Mouse (Mus musculus) bone marrow macrophage, adult 2 months (primary cell): Measurements from ENCODE around the gene Klhl23. TPM values are rescaled to one million over a fixed set of nuclear protein-coding genes. Genes with fewer than 3 reads are reported as not detected.
"Not testable (repeated sequence)": the region's sequence is repeated elsewhere in the genome, so short reads cannot be mapped to it uniquely, and the experiment has no call there.

Experiments used
- H3K27ac ChIP-seq: 2 replicates; pipeline ENCODE4 v1.5.1; 2012; ENCODE audit warnings: low read depth, low read length; ENCODE audit not compliant: insufficient read depth
- H3K4me1 ChIP-seq: 2 replicates; pipeline ENCODE4 v1.6.1; 2012; ENCODE audit warnings: low read length; ENCODE audit not compliant: control insufficient read depth, insufficient read depth
- H3K4me3 ChIP-seq: 2 replicates; pipeline ENCODE4 v1.5.1; 2012; ENCODE audit warnings: mild to moderate bottlenecking, low read length, moderate library complexity; ENCODE audit not compliant: insufficient read depth
- CTCF ChIP-seq: IDR thresholded peaks from 2 replicates; pipeline ENCODE4 v1.5.1; 2012; ENCODE audit warnings: low read depth, mild to moderate bottlenecking, low read length, moderate library complexity
- POLR2A ChIP-seq: IDR thresholded peaks from 2 replicates; pipeline ENCODE4 v1.6.1; 2012; ENCODE audit warnings: mild to moderate bottlenecking, low read depth, low read length, borderline replicate concordance
- polyA plus RNA-seq: library from polyadenylated mRNA; stranded (reverse); fragments of >200 nt; gene quantifications from 2 replicates; pipeline ENCODE4 v1.2.4, GENCODE M21; 2012; ENCODE audit not compliant: missing spikeins, insufficient read depth, insufficient read length

Klhl23 gene
- 0.23 and 0.39 TPM in 2 replicates for polyA plus RNA-seq

DNA sequence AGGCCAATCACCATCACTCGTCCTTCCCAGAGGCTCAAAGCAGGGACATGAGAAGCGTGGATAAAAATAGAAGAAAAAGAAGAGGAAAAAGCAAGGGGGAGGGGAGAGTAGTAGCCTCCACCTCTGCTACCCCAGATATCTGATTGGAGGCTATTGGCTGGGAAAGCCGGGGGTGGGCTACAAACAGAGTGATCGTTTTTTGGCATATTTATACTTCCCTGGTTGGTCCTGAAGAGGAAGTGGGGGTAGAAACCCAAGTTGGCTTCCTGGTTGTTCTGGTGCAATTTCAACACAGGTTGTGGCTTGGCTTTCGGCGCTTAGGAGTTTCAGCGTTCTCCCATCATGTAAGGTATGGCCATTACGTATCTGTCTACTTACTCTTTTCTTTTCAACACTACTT, at the start of gene Klhl23:
Klhl23 (plus strand) TSS at position 234 of the 400 bp plus-strand sequence.
- H3K4me1 ChIP-seq: peaks cover 4% of the 10 kb centered on the region; the same call in 1 of the 2 replicates

GRCm38 (mm10) chr2:69773331-69773730, 48.4 kb upstream of the Klhl23 start:
- Histone ChIP-seq H3K27ac (no peak overlapping the region), H3K4me3 (no peak overlapping the region), H3K4me1 (peaks cover 10% of the 10 kb centered on the region)
- TF ChIP-seq CTCF (no peak), POLR2A (no peak)

More for the DNA sequence above, at the start of gene Klhl23:
- no peak for TF ChIP-seq CTCF
- no peak for TF ChIP-seq POLR2A
- Histone ChIP-seq H3K4me3 (peak within 1 kb of the TSS; percentile 76), H3K27ac (no peak within 1 kb of the TSS)

- peaks cover 13% of the 10 kb centered on the region for H3K4me1 ChIP-seq
- no peak overlapping the region for H3K4me3 ChIP-seq
- H3K27ac ChIP-seq: peak overlapping the region; percentile 37
- TF ChIP-seq POLR2A (no peak), CTCF (no peak)
Measured at GRCm38 (mm10) chr2:69777985-69778835, 43.5 kb upstream of the Klhl23 start.

- peak overlapping the region; percentile 37 for H3K27ac ChIP-seq
Measured at GRCm38 (mm10) chr2:69778836-69779177, 42.9 kb upstream of the Klhl23 start.

DNA sequence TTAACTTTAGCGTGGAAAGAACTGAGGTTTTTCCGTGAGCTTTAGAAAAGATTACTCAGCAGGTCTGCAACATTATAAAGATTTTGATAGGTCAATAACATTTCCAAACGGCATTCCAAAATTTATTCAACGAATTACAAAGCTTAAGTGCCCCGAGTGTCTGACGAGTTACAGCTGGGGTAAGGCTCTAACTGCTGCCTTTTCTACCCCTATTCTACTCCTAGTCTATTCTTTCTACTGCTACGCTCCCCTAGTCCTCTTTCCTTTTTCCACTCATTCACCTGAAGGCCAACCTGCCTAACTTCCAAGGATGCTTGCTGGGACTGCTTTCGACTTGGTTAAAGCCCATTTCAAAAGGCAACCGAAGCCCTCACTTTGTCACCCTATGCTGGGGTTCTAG, 32.8 kb upstream of the Klhl23 start:
- Histone ChIP-seq H3K4me1 (peaks cover 2% of the 10 kb centered on the region), H3K4me3 (peak overlapping the region; percentile 83), H3K27ac (no peak overlapping the region)
- TF ChIP-seq CTCF (no peak), POLR2A (no peak)

More at GRCm38 (mm10) chr2:69778836-69779177, 42.9 kb upstream of the Klhl23 start:
- H3K4me3 ChIP-seq: no peak overlapping the region
- no peak for TF ChIP-seq POLR2A
- TF ChIP-seq CTCF: no peak
- peaks cover 13% of the 10 kb centered on the region for H3K4me1 ChIP-seq

DNA sequence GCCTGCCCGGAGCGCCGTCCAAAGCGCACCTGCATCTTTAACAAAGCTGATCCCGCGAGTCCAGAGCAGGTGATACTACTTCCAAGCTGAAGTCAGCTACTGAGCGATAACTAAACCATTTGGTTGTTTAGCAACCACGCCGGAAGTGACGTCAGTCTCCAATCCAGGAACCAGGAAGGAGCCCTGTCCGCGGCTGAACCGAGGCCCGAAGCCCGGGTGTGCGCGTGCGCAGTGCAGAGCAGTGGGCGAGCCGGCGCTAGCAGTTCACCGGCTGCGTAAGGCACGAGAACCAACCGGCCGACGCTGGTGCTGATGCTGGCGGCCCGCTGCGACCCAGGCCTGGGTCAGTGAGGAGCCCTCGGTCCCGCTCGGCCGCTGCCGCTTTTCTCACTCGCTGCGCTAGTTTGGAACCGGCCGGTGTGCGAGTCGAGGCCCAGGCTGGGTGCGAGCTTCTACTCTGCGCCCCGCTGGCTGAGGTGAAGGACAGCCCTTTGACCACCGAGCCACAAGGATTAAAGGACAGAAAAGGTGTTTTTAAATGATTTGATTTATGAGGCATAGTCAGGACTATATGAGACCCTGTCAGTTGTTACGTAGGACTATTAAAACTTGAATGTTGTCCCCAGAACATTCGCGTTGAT, 32.2 kb upstream of the Klhl23 start, which contains the start of the genes Ccdc173 and Phospho2:
Ccdc173 (minus strand) TSS at position 147 of the 641 bp plus-strand sequence.
Phospho2 (plus strand) TSS at position 195 of the 641 bp plus-strand sequence.
- Histone ChIP-seq H3K4me1 (peaks cover 2% of the 10 kb centered on the region), H3K4me3 (peak within 1 kb of the TSS; percentile 83), H3K27ac (peak within 1 kb of the TSS; percentile 20; the same call in 1 of the 2 replicates)
- TF ChIP-seq CTCF: no peak
- TF ChIP-seq POLR2A: no peak

DNA sequence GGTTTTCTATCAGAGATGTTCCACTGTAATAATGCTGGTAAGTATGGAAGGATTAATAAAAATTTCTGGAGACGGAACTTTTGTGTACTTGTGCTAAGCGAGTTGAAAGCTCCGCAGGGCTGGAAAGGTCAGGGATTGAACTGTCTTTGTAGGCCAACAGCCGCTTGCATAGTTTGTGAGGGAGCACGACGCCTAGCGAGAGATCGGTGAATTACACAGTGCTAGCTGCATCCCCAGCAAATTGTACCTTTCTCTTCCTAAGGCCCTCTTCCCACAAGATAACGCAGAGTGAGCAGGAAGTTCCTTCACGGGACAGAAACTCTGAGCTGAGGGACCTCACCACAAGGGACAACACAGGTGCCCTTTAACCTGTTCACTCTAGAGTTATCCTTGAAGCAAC, 31.5 kb upstream of the Klhl23 start:
- TF ChIP-seq CTCF (peak; percentile 83), POLR2A (no peak)
- peak overlapping the region; percentile 20; the same call in 1 of the 2 replicates for H3K27ac ChIP-seq
- peaks cover 2% of the 10 kb centered on the region for H3K4me1 ChIP-seq
- peak overlapping the region; percentile 83 for H3K4me3 ChIP-seq

DNA sequence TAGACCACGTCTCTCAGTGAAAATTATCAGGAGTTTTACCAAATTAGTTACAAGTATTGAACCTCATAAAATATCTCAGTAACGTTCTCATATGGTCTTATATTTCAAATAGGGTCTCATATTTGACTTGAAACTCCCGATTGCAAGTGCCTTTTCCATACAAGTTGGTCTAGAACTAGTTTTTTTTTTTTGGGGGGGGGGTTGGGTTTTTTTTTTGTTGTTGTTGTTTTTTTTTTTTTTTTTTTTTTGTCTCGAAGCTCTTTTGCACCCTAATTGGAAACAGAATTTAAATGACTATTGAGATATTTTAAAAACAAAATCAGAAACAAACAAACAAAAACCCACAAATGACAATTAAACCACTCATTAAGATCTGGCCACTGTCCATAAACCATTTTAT, 31.0 kb upstream of the Klhl23 start:
- H3K4me1 ChIP-seq: peaks cover 2% of the 10 kb centered on the region
- H3K4me3 ChIP-seq: no peak overlapping the region
- TF ChIP-seq CTCF: no peak
- TF ChIP-seq POLR2A: no peak
- H3K27ac ChIP-seq: no peak overlapping the region

GRCm38 (mm10) chr2:69802911-69803312, 18.8 kb upstream of the Klhl23 start:
- H3K4me3 ChIP-seq: no peak overlapping the region
- H3K27ac ChIP-seq: no peak overlapping the region

DNA sequence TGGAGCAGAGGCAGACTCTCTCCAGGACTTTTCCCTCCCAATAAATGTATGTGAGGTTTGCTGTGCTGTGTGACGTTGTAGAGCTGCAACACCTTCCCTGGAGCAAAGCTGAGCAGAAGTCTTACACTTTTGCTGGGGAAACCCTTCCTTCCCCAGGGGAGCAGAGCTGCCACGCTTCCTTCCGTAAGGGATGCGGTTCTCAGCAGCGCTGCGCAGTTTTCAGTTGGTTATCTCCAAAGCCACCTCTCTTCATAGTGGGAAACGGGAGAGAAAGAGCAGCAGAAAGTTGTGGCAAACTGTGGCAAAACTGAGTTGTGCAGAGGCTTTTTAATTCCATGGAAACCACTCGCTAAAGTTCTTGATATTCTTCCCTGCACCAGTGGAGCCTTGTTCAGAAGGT, 18.0 kb upstream of the Klhl23 start:
- 0 out of 2 replicates have a peak, but pooled peaks cover 2% of the 10 kb centered on the region for H3K4me1 ChIP-seq
- TF ChIP-seq POLR2A: no peak
- no peak for TF ChIP-seq CTCF
- no peak overlapping the region for H3K4me3 ChIP-seq
- H3K27ac ChIP-seq: no peak overlapping the region

More at GRCm38 (mm10) chr2:69802911-69803312, 18.8 kb upstream of the Klhl23 start:
- H3K4me1 ChIP-seq: 0 out of 2 replicates have a peak, but pooled peaks cover 2% of the 10 kb centered on the region
- TF ChIP-seq CTCF: peak; percentile 84
- no peak for TF ChIP-seq POLR2A

GRCm38 (mm10) chr2:69804663-69805062, 17.1 kb upstream of the Klhl23 start:
- H3K27ac ChIP-seq, H3K4me1 ChIP-seq, H3K4me3 ChIP-seq: not testable (repeated sequence)
